Mouse (Mus musculus) C2C12 (cell line): ENCODE data around the gene Olfr97. TPM values are rescaled to one million over a fixed set of nuclear protein-coding genes. Genes with fewer than 3 reads are reported as not detected.

Experiments used
- H3K27me3 ChIP-seq: one replicate; pipeline ENCODE4 v1.6.1; 2011; ENCODE audit not compliant: control insufficient read depth, insufficient read depth, insufficient read length
- H3K36me3 ChIP-seq: one replicate; pipeline ENCODE4 v1.6.1; 2011; ENCODE audit not compliant: control insufficient read depth, insufficient read depth
- H3K4me3 ChIP-seq: one replicate; pipeline ENCODE4 v1.5.1; 2011; ENCODE audit warnings: mild to moderate bottlenecking, control low read depth; ENCODE audit not compliant: poor library complexity, insufficient read depth, severe bottlenecking
- H3K79me2 ChIP-seq: one replicate; pipeline ENCODE4 v1.6.1; 2011; ENCODE audit not compliant: control insufficient read depth, insufficient read depth
- H3K79me3 ChIP-seq: one replicate; pipeline ENCODE4 v1.6.1; 2011; ENCODE audit warnings: low read depth, control low read depth
- H3ac ChIP-seq: one replicate; pipeline ENCODE3; 2011; ENCODE audit warnings: low read depth; ENCODE audit not compliant: control insufficient read depth, insufficient read length
- CEBPB ChIP-seq: IDR thresholded peaks from one replicate; pipeline ENCODE4 v1.6.1; 2011; ENCODE audit warnings: low read depth, mild to moderate bottlenecking, control low read depth, moderate library complexity
- CTCF ChIP-seq: IDR thresholded peaks from one replicate; pipeline ENCODE4 v1.5.1; 2011; ENCODE audit not compliant: control insufficient read depth, insufficient read depth, insufficient read length
- FOSL1 ChIP-seq: IDR thresholded peaks from one replicate; pipeline ENCODE4 v1.8.0; 2011; ENCODE audit warnings: mild to moderate bottlenecking, low read length; ENCODE audit not compliant: poor library complexity, insufficient read depth, severe bottlenecking
- MAX ChIP-seq: IDR thresholded peaks from one replicate; pipeline ENCODE4 v1.6.1; 2011; ENCODE audit warnings: mild to moderate bottlenecking, control low read depth
- MYOD1 ChIP-seq: IDR thresholded peaks from one replicate; pipeline ENCODE4 v1.6.1; 2011; ENCODE audit warnings: low read depth; ENCODE audit not compliant: control insufficient read depth, insufficient read length
- MYOG ChIP-seq: IDR thresholded peaks from one replicate; pipeline ENCODE4 v1.6.1; 2011; ENCODE audit not compliant: control insufficient read depth, insufficient read length; ENCODE audit errors: extremely low read depth
- USF1 ChIP-seq: IDR thresholded peaks from one replicate; pipeline ENCODE4 v1.6.1; 2011; ENCODE audit warnings: low read depth, mild to moderate bottlenecking, control low read depth, moderate library complexity
- polyA plus RNA-seq: library from polyadenylated mRNA; unstranded; fragments of >200 nt; fragmentation: generic; extraction: Trizol; gene quantifications from one replicate; pipeline ENCODE4 v1.2.1, GENCODE M21; 2012; ENCODE audit warnings: missing spikeins

Gene Olfr97
- polyA plus RNA-seq, 1 experiment = not detected

DNA sequence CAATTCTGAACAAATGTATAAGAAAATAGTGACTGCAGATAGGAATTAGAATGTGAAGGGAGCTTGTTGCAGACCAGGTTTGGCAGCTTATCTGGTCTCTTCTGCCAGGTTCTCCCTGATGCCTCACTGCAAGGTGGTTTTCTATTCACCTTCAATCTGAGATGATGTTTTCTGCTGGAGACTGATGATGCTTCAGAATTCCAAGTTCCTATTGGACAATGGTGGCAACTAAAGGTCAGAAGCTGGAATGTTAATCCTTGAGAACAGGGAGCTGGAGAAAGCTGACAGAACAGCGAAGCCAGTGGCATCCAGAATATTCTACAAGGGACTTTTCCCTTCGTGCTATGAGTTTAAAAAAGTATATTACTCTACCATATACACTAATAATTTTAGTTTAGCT lies 46.4 kb downstream of the Olfr97 start:
- Histone ChIP-seq H3K79me2 (no peaks in the 10 kb centered on the region), H3K4me3 (no peak overlapping the region), H3K27me3 (no peaks in the 10 kb centered on the region), H3K79me3 (no peaks in the 10 kb centered on the region), H3ac (no peak overlapping the region), H3K36me3 (no peaks in the 10 kb centered on the region)
- no peak for TF ChIP-seq MYOG
- no peak for TF ChIP-seq MAX
- no peak for TF ChIP-seq FOSL1
- no peak for TF ChIP-seq USF1
- TF ChIP-seq CTCF = no peak

DNA sequence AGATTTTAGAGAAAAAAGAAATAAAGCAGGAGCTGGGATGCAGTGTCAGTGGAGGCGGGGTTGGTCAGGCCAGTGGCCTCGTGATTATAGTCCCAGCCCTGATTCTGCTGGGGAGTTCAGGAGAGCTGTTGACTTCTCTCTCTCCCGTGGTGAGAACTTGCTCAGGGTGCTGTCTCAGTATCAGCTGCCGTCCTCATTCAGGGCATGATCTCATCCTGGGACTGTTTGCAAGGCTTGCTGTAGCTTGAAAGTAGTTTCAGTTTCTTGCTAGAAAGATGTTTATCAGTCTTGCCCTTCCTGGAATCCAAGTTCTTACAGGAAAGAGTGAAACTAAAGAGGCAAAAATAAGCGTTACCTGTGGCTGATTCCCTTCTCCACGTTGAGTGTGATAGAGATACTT lies 51.7 kb downstream of the Olfr97 start:
- H3K79me2 ChIP-seq = no peaks in the 10 kb centered on the region
- no peaks in the 10 kb centered on the region for H3K27me3 ChIP-seq
- no peak for TF ChIP-seq CEBPB
- TF ChIP-seq MYOG = no peak
- TF ChIP-seq FOSL1 = no peak
- TF ChIP-seq MYOD1 = no peak
- no peak for TF ChIP-seq MAX
- TF ChIP-seq CTCF = no peak
- no peak for TF ChIP-seq USF1
- no peaks in the 10 kb centered on the region for H3K36me3 ChIP-seq
- no peak overlapping the region for H3K4me3 ChIP-seq
- no peaks in the 10 kb centered on the region for H3K79me3 ChIP-seq
- H3ac ChIP-seq = no peak overlapping the region

Other genes with a start within 250 kb of the Olfr97 start
- 0.06 TPM for gene H2-M5, start 247.8 kb downstream of the Olfr97 start, polyA plus RNA-seq
- 11.6 TPM for gene Zfp57, start 236.2 kb downstream of the Olfr97 start, polyA plus RNA-seq
- gene Mog, start 213.9 kb downstream of the Olfr97 start, polyA plus RNA-seq = 0.02 TPM
- 6.1 TPM for gene Gabbr1, start 191.4 kb downstream of the Olfr97 start, polyA plus RNA-seq
- gene Olfr90, start 148.8 kb downstream of the Olfr97 start, polyA plus RNA-seq = not detected
- not detected for gene Olfr91, start 139.1 kb downstream of the Olfr97 start, polyA plus RNA-seq
- gene Olfr92, start 117.2 kb downstream of the Olfr97 start, polyA plus RNA-seq = not detected
- gene Olfr93, start 75.8 kb downstream of the Olfr97 start, polyA plus RNA-seq = not detected
- not detected for gene Ubd, start 43.4 kb downstream of the Olfr97 start, polyA plus RNA-seq
- gene Olfr94, start 36.3 kb downstream of the Olfr97 start, polyA plus RNA-seq = not detected
- gene Olfr95, start 24.2 kb downstream of the Olfr97 start, polyA plus RNA-seq = not detected
- gene Olfr96, start 17.2 kb downstream of the Olfr97 start, polyA plus RNA-seq = not detected
- not detected for gene Olfr98, start 26.4 kb upstream of the Olfr97 start, polyA plus RNA-seq
- gene H2-M3, start 32.9 kb upstream of the Olfr97 start, polyA plus RNA-seq = 2.0 TPM
- gene Olfr99, start 46.1 kb upstream of the Olfr97 start, polyA plus RNA-seq = not detected
- not detected for gene Olfr101, start 67.0 kb upstream of the Olfr97 start, polyA plus RNA-seq
- gene Olfr102, start 79.7 kb upstream of the Olfr97 start, polyA plus RNA-seq = not detected
- not detected for gene Olfr103, start 102.4 kb upstream of the Olfr97 start, polyA plus RNA-seq
- not detected for gene Olfr104-ps, start 122.3 kb upstream of the Olfr97 start, polyA plus RNA-seq
- gene Olfr105-ps, start 141.7 kb upstream of the Olfr97 start, polyA plus RNA-seq = not detected
- gene Olfr106-ps, start 153.1 kb upstream of the Olfr97 start, polyA plus RNA-seq = not detected
- gene Olfr107, start 161.9 kb upstream of the Olfr97 start, polyA plus RNA-seq = not detected
- gene Olfr108, start 208.2 kb upstream of the Olfr97 start, polyA plus RNA-seq = not detected
- not detected for gene Olfr109, start 221.6 kb upstream of the Olfr97 start, polyA plus RNA-seq
- not detected for gene H2-M2, start 246.2 kb upstream of the Olfr97 start, polyA plus RNA-seq